10 mouse cellular contexts compared by ENCODE assay signal in the genomic region with DNA sequence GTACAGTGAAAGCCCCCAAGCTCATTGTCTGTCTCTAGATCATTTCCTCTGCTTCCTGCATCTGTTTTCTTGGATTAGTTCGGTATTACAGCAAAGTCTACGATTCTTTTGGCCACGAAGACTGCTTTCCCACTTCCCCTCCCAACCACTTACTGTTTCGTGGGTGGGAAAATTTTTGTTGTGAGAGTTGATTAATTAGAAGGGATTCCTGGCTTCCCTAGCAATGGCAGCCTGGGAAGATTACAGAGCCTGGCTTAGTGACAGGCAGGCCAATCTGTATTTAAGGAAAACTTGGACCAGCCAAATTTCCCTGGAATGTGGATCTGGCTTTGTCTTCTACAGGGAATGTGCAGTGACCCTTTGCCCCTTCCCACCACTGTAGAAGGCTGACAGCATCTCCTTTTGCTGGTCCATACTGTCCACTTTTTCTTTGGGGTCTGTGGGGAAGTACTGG. TPM values are rescaled to one million over a fixed set of nuclear protein-coding genes. Genes with fewer than 3 reads are reported as not detected.
DNase-seq lines count a peak whose midpoint lies in the region; ATAC-seq and TF ChIP-seq lines count a peak whose summit lies in the region.
"Had no signal": no experiment of that assay in that cellular context is flagged by ENCODE, and none has a peak within 500 bp of the region (broad histone marks: within the 10 kb centered on the region; RNA-seq: fewer than 3 reads in every experiment).

No protein-coding gene starts in this region.

- no peak overlapping the region for H3K4me2 ChIP-seq in kidney, postnatal 0 days (ENCODE audit: low read length)
- no peak overlapping the region for H3K4me2 ChIP-seq in kidney, embryonic 14.5 days (replicated peaks; ENCODE audit: low read depth, low read length)
- H3K4me2 ChIP-seq in heart, embryonic 12.5 days, result peak overlapping the region; percentile 7; the same call in 1 of the 2 replicates

- DNase-seq in kidney, postnatal 0 days (ENCODE audit: low spot score), result peak; percentile 65
- peak; percentile 64 for DNase-seq in embryo, embryonic 10.5 days (ENCODE audit: low spot score)
- DNase-seq in lung, postnatal 4 days, result peak; percentile 17 to 24
- DNase-seq in spleen, postnatal 10 days (ENCODE audit: low spot score in 2 of 2), result no peak
- no peak for DNase-seq in frontal cortex, adult 2 months (ENCODE audit: extremely low spot score in 1 of 2, low spot score in 1 of 2)
- DNase-seq in thymus, postnatal 25 days, result no peak
- DNase-seq: right cerebral cortex, postnatal 25 days had no signal

- peak overlapping the region; percentile 25; the same call in 1 of the 2 replicates for H3K27ac ChIP-seq in kidney, postnatal 0 days
- H3K27ac ChIP-seq in kidney, embryonic 14.5 days (ENCODE audit: low read depth, low read length), result no peak overlapping the region
- peak overlapping the region; percentile 47; the same call in 1 of the 2 replicates for H3K27ac ChIP-seq in heart, embryonic 12.5 days (ENCODE audit: poor library complexity, severe bottlenecking)
- H3K27ac ChIP-seq: macrophage had no signal

- no peaks in the 10 kb centered on the region; the same call in 1 of the 2 replicates for H3K4me1 ChIP-seq in kidney, postnatal 0 days (replicated peaks; ENCODE audit: insufficient read depth, low read length)
- no peaks in the 10 kb centered on the region for H3K4me1 ChIP-seq in kidney, embryonic 14.5 days (ENCODE audit: control insufficient read depth, insufficient read depth, low read length)
- peaks cover 12% of the 10 kb centered on the region for H3K4me1 ChIP-seq in heart, embryonic 12.5 days (replicated peaks)

- H3K4me3 ChIP-seq in kidney, postnatal 0 days (replicated peaks; ENCODE audit: low read depth, low read length), result no peak overlapping the region
- no peak overlapping the region for H3K4me3 ChIP-seq in kidney, embryonic 14.5 days (ENCODE audit: low read length)
- no peak overlapping the region for H3K4me3 ChIP-seq in heart, embryonic 12.5 days

- no peaks in the 10 kb centered on the region for H3K27me3 ChIP-seq in kidney, postnatal 0 days (ENCODE audit: insufficient read depth, low read length)
- no peaks in the 10 kb centered on the region for H3K27me3 ChIP-seq in kidney, embryonic 14.5 days (ENCODE audit: control insufficient read depth, insufficient read depth, low read length)
- H3K27me3 ChIP-seq in heart, embryonic 12.5 days (replicated peaks), result no peaks in the 10 kb centered on the region

- no peak overlapping the region for H3K9ac ChIP-seq in kidney, postnatal 0 days (ENCODE audit: low read depth, low read length)
- no peak overlapping the region for H3K9ac ChIP-seq in kidney, embryonic 14.5 days (ENCODE audit: low read depth, low read length)
- H3K9ac ChIP-seq in heart, embryonic 12.5 days, result no peak overlapping the region

- H3K36me3 ChIP-seq in kidney, postnatal 0 days (ENCODE audit: insufficient read depth, low read length), result no peaks in the 10 kb centered on the region
- no peaks in the 10 kb centered on the region for H3K36me3 ChIP-seq in kidney, embryonic 14.5 days (ENCODE audit: control insufficient read depth, insufficient read depth, low read length)
- H3K36me3 ChIP-seq in heart, embryonic 12.5 days, result no peaks in the 10 kb centered on the region

- no peaks in the 10 kb centered on the region for H3K9me3 ChIP-seq in kidney, postnatal 0 days (replicated peaks; ENCODE audit: low read length)
- H3K9me3 ChIP-seq in kidney, embryonic 14.5 days (ENCODE audit: control insufficient read depth, low read length), result no peaks in the 10 kb centered on the region
- no peaks in the 10 kb centered on the region for H3K9me3 ChIP-seq in heart, embryonic 12.5 days (replicated peaks)

- no peak for TF ChIP-seq CTCF in kidney, postnatal 0 days (IDR thresholded peaks at IDR 0.05; ENCODE audit: low read depth)

- no peak for ATAC-seq in kidney, postnatal 0 days (replicated peaks; ENCODE audit: low FRiP score, low read depth)
- ATAC-seq in kidney, embryonic 14.5 days (ENCODE audit: low FRiP score, low TSS enrichment), result no peak
- ATAC-seq in heart, embryonic 12.5 days (ENCODE audit: insufficient number of reproducible peaks, low FRiP score), result no peak

- 37% methylated on average over 4 of the region's 4 CpGs for WGBS in kidney, postnatal 0 days
- 57% methylated on average over 4 of the region's 4 CpGs for WGBS in kidney, embryonic 14.5 days
- WGBS in heart, embryonic 12.5 days, result 42% methylated on average over 4 of the region's 4 CpGs

RNA-seq across cellular contexts. Expression of a gene that starts 20.8 kb away (rescaled TPM):
- polyA plus RNA-seq in kidney, postnatal 0 days (2015; fragmentation: Nextera tagmentation; extraction: Ambion mirVana), result 40.5 and 48.2 TPM in 2 replicates
- 32.0 and 43.5 TPM in 2 replicates for polyA plus RNA-seq in kidney, embryonic 14.5 days (2014; fragmentation: Nextera tagmentation; extraction: Ambion mirVana)
- 35.9 and 39.1 TPM in 2 replicates for polyA plus RNA-seq in heart, embryonic 12.5 days (2016; fragmentation: Nextera tagmentation; extraction: Ambion mirVana)
- 31.6 and 32.8 TPM in 2 replicates for polyA plus RNA-seq in frontal cortex, adult 2 months (2012; rRNA removed)

RNA-seq across cellular contexts. Expression of a gene that starts 20.8 kb away (rescaled TPM):
- polyA plus RNA-seq in kidney, postnatal 0 days (2015; fragmentation: Nextera tagmentation; extraction: Ambion mirVana), result 18.6 and 18.9 TPM in 2 replicates
- 18.0 and 20.7 TPM in 2 replicates for polyA plus RNA-seq in kidney, embryonic 14.5 days (2014; fragmentation: Nextera tagmentation; extraction: Ambion mirVana)
- polyA plus RNA-seq in heart, embryonic 12.5 days (2016; fragmentation: Nextera tagmentation; extraction: Ambion mirVana), result 18.5 and 20.3 TPM in 2 replicates
- polyA plus RNA-seq in frontal cortex, adult 2 months (2012; rRNA removed), result 12.3 and 12.9 TPM in 2 replicates

RNA-seq across cellular contexts. Expression of a gene that starts 21.0 kb away (rescaled TPM):
- 4.3 and 4.7 TPM in 2 replicates for polyA plus RNA-seq in kidney, postnatal 0 days (2015; fragmentation: Nextera tagmentation; extraction: Ambion mirVana)
- 6.8 and 7.8 TPM in 2 replicates for polyA plus RNA-seq in kidney, embryonic 14.5 days (2014; fragmentation: Nextera tagmentation; extraction: Ambion mirVana)
- 4.9 and 5.2 TPM in 2 replicates for polyA plus RNA-seq in heart, embryonic 12.5 days (2016; fragmentation: Nextera tagmentation; extraction: Ambion mirVana)
- 3.8 and 4.0 TPM in 2 replicates for polyA plus RNA-seq in frontal cortex, adult 2 months (2012; rRNA removed)

RNA-seq across cellular contexts. Expression of a gene that starts 26.5 kb away (rescaled TPM):
- polyA plus RNA-seq in kidney, postnatal 0 days (2015; fragmentation: Nextera tagmentation; extraction: Ambion mirVana), result 32.8 and 40.4 TPM in 2 replicates
- polyA plus RNA-seq in kidney, embryonic 14.5 days (2014; fragmentation: Nextera tagmentation; extraction: Ambion mirVana), result 40.6 and 44.1 TPM in 2 replicates
- 33.9 and 35.2 TPM in 2 replicates for polyA plus RNA-seq in heart, embryonic 12.5 days (2016; fragmentation: Nextera tagmentation; extraction: Ambion mirVana)
- polyA plus RNA-seq in frontal cortex, adult 2 months (2012; rRNA removed), result 24.0 TPM in 1 of 2 replicates, not detected in the other

Comparison
In these comparisons a context has a peak if more than half of its experiments do, and no peak if none do; other contexts are left out.
1. DNase-seq: peak in kidney, postnatal 0 days (single experiment), embryo, embryonic 10.5 days (single experiment) and lung, postnatal 4 days (2 of 2); none in spleen, postnatal 10 days (0 of 2), frontal cortex, adult 2 months (0 of 2) and thymus, postnatal 25 days (single experiment).